Mouse (Mus musculus): ENCODE measurements around the gene Baz2b. TPM values are rescaled to one million over a fixed set of nuclear protein-coding genes. Genes with fewer than 3 reads are reported as not detected.

The Baz2b gene
- total and polyA plus RNA-seq, 2 experiments from 2014 or later = 72.3 to 89.3 TPM

GRCm38 (mm10) chr2:59993190-59993535 lies 216.5 kb downstream of the Baz2b start:
- no peak overlapping the region for H3K4me2 ChIP-seq (ENCODE audit: low read depth, low read length, poor library complexity, severe bottlenecking)
- no peak overlapping the region for H3K27ac ChIP-seq (ENCODE audit: low read depth, low read length)

DNA sequence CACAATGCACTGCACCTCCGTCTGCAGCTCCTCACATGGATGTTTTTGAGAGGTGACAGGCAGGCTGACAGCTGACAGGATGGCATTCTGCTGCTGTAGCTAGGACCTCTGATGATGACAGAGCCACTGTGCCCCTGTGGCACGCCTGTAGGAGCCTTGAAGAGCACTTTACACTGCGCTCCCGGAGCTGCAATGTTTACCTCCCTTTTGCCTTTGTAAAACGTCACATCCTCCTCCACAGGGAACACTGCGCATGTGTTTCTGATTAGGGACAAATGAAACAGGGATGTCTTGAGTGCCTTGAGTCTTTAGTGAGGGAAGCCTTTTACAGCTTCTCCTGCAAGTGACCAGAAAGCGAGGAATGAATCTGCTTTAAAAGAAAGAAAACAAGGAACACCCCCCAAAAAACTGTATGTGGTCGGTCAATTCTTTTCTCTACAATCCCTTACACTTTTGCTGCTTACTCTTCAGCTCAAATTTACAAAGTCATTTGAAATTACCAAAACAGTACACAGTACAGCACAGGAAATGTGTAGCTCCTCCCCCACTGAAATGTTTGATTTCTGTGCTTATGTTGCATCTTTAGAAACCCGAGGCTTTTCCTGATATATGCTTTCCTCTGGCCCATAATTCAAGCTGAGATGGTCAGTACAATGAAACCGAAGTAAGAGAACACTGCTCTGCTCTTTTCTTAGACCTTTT lies 217.0 kb downstream of the Baz2b start:
- H3K4me2 ChIP-seq (ENCODE audit: low read depth, low read length, poor library complexity, severe bottlenecking) = no peak overlapping the region
- 65% methylated on average over 10 of the region's 10 CpGs for WGBS
- H3K9ac ChIP-seq (replicated peaks; ENCODE audit: low read length, poor library complexity, severe bottlenecking) = no peak overlapping the region
- ATAC-seq (ENCODE audit: low FRiP score) (no peak), DNase-seq (ENCODE audit: low spot score) (no peak)
- no peaks in the 10 kb centered on the region for H3K4me1 ChIP-seq (ENCODE audit: insufficient read depth, low read length)
- H3K36me3 ChIP-seq (ENCODE audit: insufficient read depth, low read length) = no peaks in the 10 kb centered on the region
- no peaks in the 10 kb centered on the region for H3K27me3 ChIP-seq (ENCODE audit: insufficient read depth, low read length)
- no peak overlapping the region for H3K27ac ChIP-seq (ENCODE audit: low read depth, low read length)
- no peak for TF ChIP-seq CTCF (IDR thresholded peaks at IDR 0.05)
- H3K4me3 ChIP-seq (ENCODE audit: low read depth, low read length) = no peak overlapping the region
- H3K9me3 ChIP-seq (ENCODE audit: low read length) = no peaks in the 10 kb centered on the region

More at GRCm38 (mm10) chr2:59993190-59993535, 216.5 kb downstream of the Baz2b start:
- ATAC-seq (ENCODE audit: low FRiP score) = no peak
- Histone ChIP-seq H3K4me3 (ENCODE audit: low read depth, low read length) (no peak overlapping the region), H3K36me3 (ENCODE audit: insufficient read depth, low read length) (no peaks in the 10 kb centered on the region), H3K4me1 (ENCODE audit: insufficient read depth, low read length) (no peaks in the 10 kb centered on the region), H3K9ac (replicated peaks; ENCODE audit: low read length, poor library complexity, severe bottlenecking) (no peak overlapping the region), H3K27me3 (ENCODE audit: insufficient read depth, low read length) (no peaks in the 10 kb centered on the region), H3K9me3 (ENCODE audit: low read length) (no peaks in the 10 kb centered on the region)
- no peak for DNase-seq (ENCODE audit: low spot score)
- TF ChIP-seq CTCF (IDR thresholded peaks at IDR 0.05) = no peak
- 66% methylated on average over 3 of the region's 3 CpGs for WGBS

DNA sequence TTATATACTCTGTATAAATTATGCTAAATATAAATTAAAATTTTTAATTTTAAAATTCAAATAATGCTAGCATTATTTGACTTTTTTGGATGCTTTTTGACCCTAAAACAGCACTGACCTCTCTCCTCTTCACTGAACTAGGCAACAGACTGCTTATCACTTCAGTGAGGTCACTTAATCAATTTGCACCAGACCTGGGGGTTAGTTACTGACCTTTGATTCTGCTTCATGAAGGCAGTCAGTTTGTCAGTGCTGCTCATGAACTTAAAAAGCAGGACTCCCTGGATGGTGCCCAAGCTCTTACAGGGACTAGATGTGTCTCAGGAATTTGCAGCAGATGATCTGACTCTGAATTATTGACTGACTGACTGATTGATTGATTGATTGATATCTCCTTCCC lies 217.9 kb downstream of the Baz2b start:
- Histone ChIP-seq H3K4me2 (ENCODE audit: low read depth, low read length, poor library complexity, severe bottlenecking) (no peak overlapping the region), H3K9ac (replicated peaks; ENCODE audit: low read length, poor library complexity, severe bottlenecking) (no peak overlapping the region), H3K4me3 (ENCODE audit: low read depth, low read length) (no peak overlapping the region), H3K27ac (ENCODE audit: low read depth, low read length) (no peak overlapping the region), H3K4me1 (ENCODE audit: insufficient read depth, low read length) (no peaks in the 10 kb centered on the region), H3K27me3 (ENCODE audit: insufficient read depth, low read length) (no peaks in the 10 kb centered on the region), H3K9me3 (ENCODE audit: low read length) (no peaks in the 10 kb centered on the region), H3K36me3 (ENCODE audit: insufficient read depth, low read length) (no peaks in the 10 kb centered on the region)
- ATAC-seq (ENCODE audit: low FRiP score) (no peak), DNase-seq (ENCODE audit: low spot score) (no peak)
- no peak for TF ChIP-seq CTCF (IDR thresholded peaks at IDR 0.05)

- no peaks in the 10 kb centered on the region for H3K9me3 ChIP-seq (ENCODE audit: low read length)
- ATAC-seq (ENCODE audit: low FRiP score) = no peak
- H3K4me3 ChIP-seq (ENCODE audit: low read depth, low read length) = no peak overlapping the region
- H3K27ac ChIP-seq (ENCODE audit: low read depth, low read length) = no peak overlapping the region
- DNase-seq (ENCODE audit: low spot score) = no peak
- no peak overlapping the region for H3K4me2 ChIP-seq (ENCODE audit: low read depth, low read length, poor library complexity, severe bottlenecking)
- H3K9ac ChIP-seq (replicated peaks; ENCODE audit: low read length, poor library complexity, severe bottlenecking) = no peak overlapping the region
- no peak for TF ChIP-seq CTCF (IDR thresholded peaks at IDR 0.05)
- H3K27me3 ChIP-seq (ENCODE audit: insufficient read depth, low read length) = no peaks in the 10 kb centered on the region
- 74% methylated on average over 6 of the region's 6 CpGs for WGBS
- no peaks in the 10 kb centered on the region for H3K4me1 ChIP-seq (ENCODE audit: insufficient read depth, low read length)
- no peaks in the 10 kb centered on the region; the same call in 1 of the 2 replicates for H3K36me3 ChIP-seq (ENCODE audit: insufficient read depth, low read length)
Measured at GRCm38 (mm10) chr2:59987521-59987920, 222.1 kb downstream of the Baz2b start.

- no peak for ATAC-seq (ENCODE audit: low FRiP score)
- no peaks in the 10 kb centered on the region; the same call in 1 of the 2 replicates for H3K36me3 ChIP-seq (ENCODE audit: insufficient read depth, low read length)
- no peaks in the 10 kb centered on the region for H3K9me3 ChIP-seq (ENCODE audit: low read length)
- TF ChIP-seq CTCF (IDR thresholded peaks at IDR 0.05) = no peak
- 71% methylated on average over 6 of the region's 6 CpGs for WGBS
- no peak overlapping the region for H3K4me3 ChIP-seq (ENCODE audit: low read depth, low read length)
- H3K4me1 ChIP-seq (ENCODE audit: insufficient read depth, low read length) = no peaks in the 10 kb centered on the region
- H3K27ac ChIP-seq (ENCODE audit: low read depth, low read length) = no peak overlapping the region
- no peak overlapping the region for H3K9ac ChIP-seq (replicated peaks; ENCODE audit: low read length, poor library complexity, severe bottlenecking)
- H3K4me2 ChIP-seq (ENCODE audit: low read depth, low read length, poor library complexity, severe bottlenecking) = no peak overlapping the region
- H3K27me3 ChIP-seq (ENCODE audit: insufficient read depth, low read length) = no peaks in the 10 kb centered on the region
- DNase-seq (ENCODE audit: low spot score) = no peak
Measured at GRCm38 (mm10) chr2:59979488-59980220, 230.0 kb downstream of the Baz2b start.

DNA sequence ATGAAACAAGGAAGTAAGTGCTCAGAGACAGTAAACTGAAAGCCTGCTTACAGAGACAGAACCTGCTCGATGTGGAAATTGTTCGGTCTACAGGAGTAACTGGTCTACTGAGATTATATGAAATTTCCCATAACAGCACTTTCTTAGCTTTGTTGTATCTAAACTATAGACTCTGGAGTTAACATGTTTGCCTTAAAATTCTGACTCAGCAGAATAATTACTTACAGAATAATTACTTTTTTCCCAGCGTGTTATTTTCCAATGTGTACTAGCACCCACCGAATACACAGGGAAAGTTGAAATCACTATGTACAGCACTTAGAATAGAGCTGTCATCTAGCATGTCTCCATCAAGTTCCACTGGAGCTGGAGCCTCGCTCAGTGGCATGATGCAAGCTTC lies 233.0 kb downstream of the Baz2b start:
- Histone ChIP-seq H3K27me3 (ENCODE audit: insufficient read depth, low read length) (no peaks in the 10 kb centered on the region), H3K4me2 (ENCODE audit: low read depth, low read length, poor library complexity, severe bottlenecking) (no peak overlapping the region), H3K9me3 (ENCODE audit: low read length) (no peaks in the 10 kb centered on the region), H3K36me3 (ENCODE audit: insufficient read depth, low read length) (no peaks in the 10 kb centered on the region), H3K27ac (ENCODE audit: low read depth, low read length) (no peak overlapping the region), H3K9ac (replicated peaks; ENCODE audit: low read length, poor library complexity, severe bottlenecking) (no peak overlapping the region), H3K4me1 (ENCODE audit: insufficient read depth, low read length) (no peaks in the 10 kb centered on the region), H3K4me3 (ENCODE audit: low read depth, low read length) (no peak overlapping the region)
- 90% methylated on average over 5 of the region's 5 CpGs for WGBS
- DNase-seq (ENCODE audit: low spot score) (no peak), ATAC-seq (ENCODE audit: low FRiP score) (no peak)
- TF ChIP-seq CTCF (IDR thresholded peaks at IDR 0.05) = no peak
